Mouse (Mus musculus): ENCODE data around the gene Syt1. TPM values are rescaled to one million over a fixed set of nuclear protein-coding genes. Genes with fewer than 3 reads are reported as not detected.

Gene Syt1
- polyA plus RNA-seq, 1 experiment from 2014 or later: 8.6 TPM

GRCm38 (mm10) chr10:108630841-108631240 is 379.9 kb downstream of the Syt1 start:
- H3K36me3 ChIP-seq (ENCODE audit: control insufficient read depth, insufficient read depth, low read length): no peaks in the 10 kb centered on the region
- H3K9me3 ChIP-seq (replicated peaks; ENCODE audit: control insufficient read depth, low read length): no peaks in the 10 kb centered on the region
- H3K4me2 ChIP-seq (ENCODE audit: low read depth, low read length): no peak overlapping the region
- 69% methylated on average over 8 of the region's 8 CpGs for WGBS
- no peak overlapping the region for H3K4me3 ChIP-seq (replicated peaks; ENCODE audit: low read length)
- H3K4me1 ChIP-seq (ENCODE audit: control insufficient read depth, insufficient read depth, low read length): no peaks in the 10 kb centered on the region
- H3K9ac ChIP-seq (ENCODE audit: low read length): no peak overlapping the region
- no peak for ATAC-seq (ENCODE audit: insufficient read depth, low FRiP score)
- H3K27me3 ChIP-seq (ENCODE audit: control insufficient read depth, insufficient read depth, low read length): no peaks in the 10 kb centered on the region
- no peak overlapping the region for H3K27ac ChIP-seq (ENCODE audit: low read length)

- WGBS: 21% methylated on average over 3 of the region's 3 CpGs
- no peak overlapping the region for H3K4me2 ChIP-seq (ENCODE audit: low read depth, low read length)
- no peaks in the 10 kb centered on the region for H3K9me3 ChIP-seq (replicated peaks; ENCODE audit: control insufficient read depth, low read length)
- no peak overlapping the region for H3K27ac ChIP-seq (ENCODE audit: low read length)
- H3K27me3 ChIP-seq (ENCODE audit: control insufficient read depth, insufficient read depth, low read length): no peaks in the 10 kb centered on the region
- no peaks in the 10 kb centered on the region for H3K36me3 ChIP-seq (ENCODE audit: control insufficient read depth, insufficient read depth, low read length)
- no peak for ATAC-seq (ENCODE audit: insufficient read depth, low FRiP score)
- no peak overlapping the region for H3K9ac ChIP-seq (ENCODE audit: low read length)
- H3K4me1 ChIP-seq (ENCODE audit: control insufficient read depth, insufficient read depth, low read length): no peaks in the 10 kb centered on the region
- no peak overlapping the region for H3K4me3 ChIP-seq (replicated peaks; ENCODE audit: low read length)
Measured at GRCm38 (mm10) chr10:108626404-108626803, 384.4 kb downstream of the Syt1 start.

- Histone ChIP-seq H3K27me3 (ENCODE audit: control insufficient read depth, insufficient read depth, low read length) (no peaks in the 10 kb centered on the region), H3K36me3 (ENCODE audit: control insufficient read depth, insufficient read depth, low read length) (no peaks in the 10 kb centered on the region), H3K9ac (ENCODE audit: low read length) (no peak overlapping the region), H3K9me3 (replicated peaks; ENCODE audit: control insufficient read depth, low read length) (no peaks in the 10 kb centered on the region), H3K4me2 (ENCODE audit: low read depth, low read length) (no peak overlapping the region), H3K4me1 (ENCODE audit: control insufficient read depth, insufficient read depth, low read length) (no peaks in the 10 kb centered on the region), H3K27ac (ENCODE audit: low read length) (no peak overlapping the region), H3K4me3 (replicated peaks; ENCODE audit: low read length) (no peak overlapping the region)
- 62% methylated on average over 4 of the region's 4 CpGs for WGBS
- no peak for ATAC-seq (ENCODE audit: insufficient read depth, low FRiP score)
Measured at GRCm38 (mm10) chr10:108623002-108623401, 387.8 kb downstream of the Syt1 start.

- WGBS: 86% methylated on average over 5 of the region's 5 CpGs
Measured at GRCm38 (mm10) chr10:108619861-108620260, 390.9 kb downstream of the Syt1 start.

GRCm38 (mm10) chr10:108619217-108619616 is 391.6 kb downstream of the Syt1 start:
- H3K27ac ChIP-seq (ENCODE audit: low read length): no peak overlapping the region
- H3K9ac ChIP-seq (ENCODE audit: low read length): no peak overlapping the region
- H3K36me3 ChIP-seq (ENCODE audit: control insufficient read depth, insufficient read depth, low read length): no peaks in the 10 kb centered on the region
- WGBS: 84% methylated on average over 5 of the region's 5 CpGs
- no peak overlapping the region for H3K4me3 ChIP-seq (replicated peaks; ENCODE audit: low read length)
- H3K4me1 ChIP-seq (ENCODE audit: control insufficient read depth, insufficient read depth, low read length): no peaks in the 10 kb centered on the region
- no peaks in the 10 kb centered on the region for H3K27me3 ChIP-seq (ENCODE audit: control insufficient read depth, insufficient read depth, low read length)
- H3K4me2 ChIP-seq (ENCODE audit: low read depth, low read length): no peak overlapping the region
- no peak for ATAC-seq (ENCODE audit: insufficient read depth, low FRiP score)
- H3K9me3 ChIP-seq (replicated peaks; ENCODE audit: control insufficient read depth, low read length): no peaks in the 10 kb centered on the region

More at GRCm38 (mm10) chr10:108619861-108620260, 390.9 kb downstream of the Syt1 start:
- Histone ChIP-seq H3K9me3 (replicated peaks; ENCODE audit: control insufficient read depth, low read length) (no peaks in the 10 kb centered on the region), H3K36me3 (ENCODE audit: control insufficient read depth, insufficient read depth, low read length) (no peaks in the 10 kb centered on the region), H3K27me3 (ENCODE audit: control insufficient read depth, insufficient read depth, low read length) (no peaks in the 10 kb centered on the region), H3K4me1 (ENCODE audit: control insufficient read depth, insufficient read depth, low read length) (no peaks in the 10 kb centered on the region), H3K4me3 (replicated peaks; ENCODE audit: low read length) (no peak overlapping the region), H3K4me2 (ENCODE audit: low read depth, low read length) (no peak overlapping the region), H3K27ac (ENCODE audit: low read length) (no peak overlapping the region), H3K9ac (ENCODE audit: low read length) (no peak overlapping the region)
- ATAC-seq (ENCODE audit: insufficient read depth, low FRiP score): no peak

- H3K4me3 ChIP-seq (replicated peaks; ENCODE audit: low read length): no peak overlapping the region
- H3K9me3 ChIP-seq (replicated peaks; ENCODE audit: control insufficient read depth, low read length): no peaks in the 10 kb centered on the region
- WGBS: 49% methylated on average over 14 of the region's 14 CpGs
- H3K27ac ChIP-seq (ENCODE audit: low read length): no peak overlapping the region
- no peak for ATAC-seq (ENCODE audit: insufficient read depth, low FRiP score)
- H3K4me1 ChIP-seq (ENCODE audit: control insufficient read depth, insufficient read depth, low read length): no peaks in the 10 kb centered on the region
- no peak overlapping the region for H3K9ac ChIP-seq (ENCODE audit: low read length)
- no peaks in the 10 kb centered on the region for H3K36me3 ChIP-seq (ENCODE audit: control insufficient read depth, insufficient read depth, low read length)
- H3K4me2 ChIP-seq (ENCODE audit: low read depth, low read length): no peak overlapping the region
- no peaks in the 10 kb centered on the region for H3K27me3 ChIP-seq (ENCODE audit: control insufficient read depth, insufficient read depth, low read length)
Measured at GRCm38 (mm10) chr10:108610057-108610644, 400.6 kb downstream of the Syt1 start.

- Histone ChIP-seq H3K9ac (ENCODE audit: low read length) (no peak overlapping the region), H3K4me2 (ENCODE audit: low read depth, low read length) (no peak overlapping the region), H3K4me3 (replicated peaks; ENCODE audit: low read length) (no peak overlapping the region), H3K36me3 (ENCODE audit: control insufficient read depth, insufficient read depth, low read length) (no peaks in the 10 kb centered on the region), H3K27ac (ENCODE audit: low read length) (no peak overlapping the region), H3K9me3 (replicated peaks; ENCODE audit: control insufficient read depth, low read length) (peaks cover 6% of the 10 kb centered on the region), H3K4me1 (ENCODE audit: control insufficient read depth, insufficient read depth, low read length) (no peaks in the 10 kb centered on the region), H3K27me3 (ENCODE audit: control insufficient read depth, insufficient read depth, low read length) (no peaks in the 10 kb centered on the region)
- ATAC-seq (ENCODE audit: insufficient read depth, low FRiP score): no peak
- 56% methylated on average over 8 of the region's 8 CpGs for WGBS
Measured at GRCm38 (mm10) chr10:108601672-108602412, 408.9 kb downstream of the Syt1 start.

GRCm38 (mm10) chr10:108600693-108601092 is 410.1 kb downstream of the Syt1 start:
- ATAC-seq (ENCODE audit: insufficient read depth, low FRiP score): no peak
- Histone ChIP-seq H3K9me3 (replicated peaks; ENCODE audit: control insufficient read depth, low read length) (peaks cover 6% of the 10 kb centered on the region), H3K36me3 (ENCODE audit: control insufficient read depth, insufficient read depth, low read length) (no peaks in the 10 kb centered on the region), H3K9ac (ENCODE audit: low read length) (no peak overlapping the region), H3K27me3 (ENCODE audit: control insufficient read depth, insufficient read depth, low read length) (no peaks in the 10 kb centered on the region), H3K4me3 (replicated peaks; ENCODE audit: low read length) (no peak overlapping the region), H3K4me1 (ENCODE audit: control insufficient read depth, insufficient read depth, low read length) (peaks cover 6% of the 10 kb centered on the region), H3K4me2 (ENCODE audit: low read depth, low read length) (no peak overlapping the region), H3K27ac (ENCODE audit: low read length) (no peak overlapping the region)
- WGBS: 79% methylated on average over 9 of the region's 9 CpGs

GRCm38 (mm10) chr10:108597385-108597784 is 413.4 kb downstream of the Syt1 start:
- no peaks in the 10 kb centered on the region for H3K36me3 ChIP-seq (ENCODE audit: control insufficient read depth, insufficient read depth, low read length)
- peaks cover 6% of the 10 kb centered on the region for H3K4me1 ChIP-seq (ENCODE audit: control insufficient read depth, insufficient read depth, low read length)
- ATAC-seq (ENCODE audit: insufficient read depth, low FRiP score): no peak
- 83% methylated on average over 1 of the region's 1 CpGs for WGBS
- no peak overlapping the region for H3K27ac ChIP-seq (ENCODE audit: low read length)
- no peak overlapping the region for H3K9ac ChIP-seq (ENCODE audit: low read length)
- H3K9me3 ChIP-seq (replicated peaks; ENCODE audit: control insufficient read depth, low read length): peaks cover 6% of the 10 kb centered on the region
- no peak overlapping the region for H3K4me3 ChIP-seq (replicated peaks; ENCODE audit: low read length)
- H3K27me3 ChIP-seq (ENCODE audit: control insufficient read depth, insufficient read depth, low read length): no peaks in the 10 kb centered on the region
- no peak overlapping the region for H3K4me2 ChIP-seq (ENCODE audit: low read depth, low read length)

Data from stomach, embryonic 16.5 days (tissue).